Mouse (Mus musculus): ENCODE results near the gene Ube2r2. TPM values are rescaled to one million over a fixed set of nuclear protein-coding genes. Genes with fewer than 3 reads are reported as not detected.

Gene Ube2r2
- polyA plus RNA-seq, 1 experiment from 2014 or later: 106 TPM

GRCm38 (mm10) chr4:41149891-41150290, 14.3 kb downstream of the Ube2r2 start:
- WGBS: 89% methylated on average over 3 of the region's 3 CpGs
- H3K4me3 ChIP-seq (replicated peaks): no peak overlapping the region
- H3K4me1 ChIP-seq (replicated peaks): no peaks in the 10 kb centered on the region
- no peak for ATAC-seq (ENCODE audit: insufficient number of reproducible peaks, insufficient read depth, low FRiP score, low TSS enrichment, low read depth)
- H3K36me3 ChIP-seq: peaks cover 34% of the 10 kb centered on the region
- no peaks in the 10 kb centered on the region for H3K9me3 ChIP-seq
- no peak overlapping the region for H3K27ac ChIP-seq
- H3K27me3 ChIP-seq: no peaks in the 10 kb centered on the region
- H3K4me2 ChIP-seq: no peak overlapping the region
- H3K9ac ChIP-seq (replicated peaks): no peak overlapping the region

- 95% methylated on average over 7 of the region's 7 CpGs for WGBS
- no peak for ATAC-seq (ENCODE audit: insufficient number of reproducible peaks, insufficient read depth, low FRiP score, low TSS enrichment, low read depth)
- Histone ChIP-seq H3K4me1 (replicated peaks) (no peaks in the 10 kb centered on the region), H3K27me3 (no peaks in the 10 kb centered on the region), H3K4me3 (replicated peaks) (no peak overlapping the region), H3K9me3 (no peaks in the 10 kb centered on the region), H3K36me3 (peaks cover 27% of the 10 kb centered on the region), H3K27ac (no peak overlapping the region), H3K4me2 (no peak overlapping the region), H3K9ac (replicated peaks) (no peak overlapping the region)
Measured at GRCm38 (mm10) chr4:41151186-41151585, 15.6 kb downstream of the Ube2r2 start.

- no peak overlapping the region for H3K4me2 ChIP-seq
- peaks cover 21% of the 10 kb centered on the region for H3K36me3 ChIP-seq
- no peaks in the 10 kb centered on the region for H3K4me1 ChIP-seq (replicated peaks)
- no peak for ATAC-seq (ENCODE audit: insufficient number of reproducible peaks, insufficient read depth, low FRiP score, low TSS enrichment, low read depth)
- WGBS: 91% methylated on average over 3 of the region's 3 CpGs
- H3K27ac ChIP-seq: no peak overlapping the region
- H3K4me3 ChIP-seq (replicated peaks): no peak overlapping the region
- H3K9ac ChIP-seq (replicated peaks): no peak overlapping the region
- H3K27me3 ChIP-seq: no peaks in the 10 kb centered on the region
- H3K9me3 ChIP-seq: no peaks in the 10 kb centered on the region
Measured at GRCm38 (mm10) chr4:41153146-41153545, 17.6 kb downstream of the Ube2r2 start.

GRCm38 (mm10) chr4:41156961-41157360, 21.4 kb downstream of the Ube2r2 start:
- H3K9ac ChIP-seq (replicated peaks): no peak overlapping the region
- H3K9me3 ChIP-seq: no peaks in the 10 kb centered on the region
- no peaks in the 10 kb centered on the region for H3K27me3 ChIP-seq
- 90% methylated on average over 9 of the region's 9 CpGs for WGBS
- H3K4me3 ChIP-seq (replicated peaks): no peak overlapping the region
- no peaks in the 10 kb centered on the region for H3K4me1 ChIP-seq (replicated peaks)
- H3K36me3 ChIP-seq: 0 out of 2 replicates have a peak, but pooled peaks cover 6% of the 10 kb centered on the region
- no peak for ATAC-seq (ENCODE audit: insufficient number of reproducible peaks, insufficient read depth, low FRiP score, low TSS enrichment, low read depth)
- H3K4me2 ChIP-seq: no peak overlapping the region
- H3K27ac ChIP-seq: no peak overlapping the region

- H3K4me2 ChIP-seq: no peak overlapping the region
- no peak overlapping the region for H3K27ac ChIP-seq
- no peaks in the 10 kb centered on the region for H3K9me3 ChIP-seq
- H3K4me1 ChIP-seq (replicated peaks): no peaks in the 10 kb centered on the region
- H3K4me3 ChIP-seq (replicated peaks): no peak overlapping the region
- ATAC-seq (ENCODE audit: insufficient number of reproducible peaks, insufficient read depth, low FRiP score, low TSS enrichment, low read depth): no peak
- no peak overlapping the region for H3K9ac ChIP-seq (replicated peaks)
- H3K36me3 ChIP-seq: 0 out of 2 replicates have a peak, but pooled peaks cover 6% of the 10 kb centered on the region
- WGBS: 98% methylated on average over 1 of the region's 1 CpGs
- H3K27me3 ChIP-seq: no peaks in the 10 kb centered on the region
Measured at GRCm38 (mm10) chr4:41158251-41158650, 22.7 kb downstream of the Ube2r2 start.

GRCm38 (mm10) chr4:41161232-41161631, 25.7 kb downstream of the Ube2r2 start:
- Histone ChIP-seq H3K9ac (replicated peaks) (no peak overlapping the region), H3K27me3 (no peaks in the 10 kb centered on the region), H3K4me2 (no peak overlapping the region), H3K4me1 (replicated peaks) (no peaks in the 10 kb centered on the region), H3K36me3 (0 out of 2 replicates have a peak, but pooled peaks cover 3% of the 10 kb centered on the region), H3K9me3 (no peaks in the 10 kb centered on the region), H3K4me3 (replicated peaks) (no peak overlapping the region), H3K27ac (no peak overlapping the region)
- WGBS: 90% methylated on average over 3 of the region's 3 CpGs
- ATAC-seq (ENCODE audit: insufficient number of reproducible peaks, insufficient read depth, low FRiP score, low TSS enrichment, low read depth): no peak

- H3K36me3 ChIP-seq: peaks cover 28% of the 10 kb centered on the region
- no peaks in the 10 kb centered on the region for H3K9me3 ChIP-seq
- ATAC-seq (ENCODE audit: insufficient number of reproducible peaks, insufficient read depth, low FRiP score, low TSS enrichment, low read depth): no peak
- 31% methylated on average over 2 of the region's 2 CpGs for WGBS
- no peak overlapping the region for H3K4me3 ChIP-seq (replicated peaks)
- no peaks in the 10 kb centered on the region for H3K4me1 ChIP-seq (replicated peaks)
- no peaks in the 10 kb centered on the region for H3K27me3 ChIP-seq
- H3K9ac ChIP-seq (replicated peaks): no peak overlapping the region
- peak overlapping the region; percentile 54 for H3K27ac ChIP-seq
- no peak overlapping the region for H3K4me2 ChIP-seq
Measured at GRCm38 (mm10) chr4:41164974-41165373, 29.4 kb downstream of the Ube2r2 start.

- Histone ChIP-seq H3K36me3 (peaks cover 31% of the 10 kb centered on the region), H3K9ac (replicated peaks) (no peak overlapping the region), H3K4me2 (no peak overlapping the region), H3K4me1 (replicated peaks) (no peaks in the 10 kb centered on the region), H3K9me3 (no peaks in the 10 kb centered on the region), H3K4me3 (replicated peaks) (no peak overlapping the region), H3K27ac (peak overlapping the region; percentile 36), H3K27me3 (no peaks in the 10 kb centered on the region)
- ATAC-seq (ENCODE audit: insufficient number of reproducible peaks, insufficient read depth, low FRiP score, low TSS enrichment, low read depth): no peak
- 82% methylated on average over 6 of the region's 6 CpGs for WGBS
Measured at GRCm38 (mm10) chr4:41165693-41166475, 30.3 kb downstream of the Ube2r2 start.

GRCm38 (mm10) chr4:41170970-41171369, 35.4 kb downstream of the Ube2r2 start:
- no peak overlapping the region for H3K4me3 ChIP-seq (replicated peaks)
- no peak overlapping the region for H3K27ac ChIP-seq
- peaks cover 50% of the 10 kb centered on the region for H3K36me3 ChIP-seq
- H3K27me3 ChIP-seq: no peaks in the 10 kb centered on the region
- no peak overlapping the region for H3K9ac ChIP-seq (replicated peaks)
- no peaks in the 10 kb centered on the region for H3K9me3 ChIP-seq
- 88% methylated on average over 2 of the region's 2 CpGs for WGBS
- ATAC-seq (ENCODE audit: insufficient number of reproducible peaks, insufficient read depth, low FRiP score, low TSS enrichment, low read depth): no peak
- no peak overlapping the region for H3K4me2 ChIP-seq
- no peaks in the 10 kb centered on the region for H3K4me1 ChIP-seq (replicated peaks)

- Histone ChIP-seq H3K27ac (no peak overlapping the region), H3K4me2 (no peak overlapping the region), H3K27me3 (no peaks in the 10 kb centered on the region), H3K9me3 (no peaks in the 10 kb centered on the region), H3K4me1 (replicated peaks) (no peaks in the 10 kb centered on the region), H3K36me3 (peaks cover 56% of the 10 kb centered on the region), H3K4me3 (replicated peaks) (no peak overlapping the region), H3K9ac (replicated peaks) (no peak overlapping the region)
- 76% methylated on average over 2 of the region's 2 CpGs for WGBS
- no peak for ATAC-seq (ENCODE audit: insufficient number of reproducible peaks, insufficient read depth, low FRiP score, low TSS enrichment, low read depth)
Measured at GRCm38 (mm10) chr4:41174631-41175030, 39.1 kb downstream of the Ube2r2 start.

- Histone ChIP-seq H3K27ac (no peak overlapping the region), H3K27me3 (no peaks in the 10 kb centered on the region), H3K9ac (replicated peaks) (no peak overlapping the region), H3K36me3 (peaks cover 80% of the 10 kb centered on the region), H3K9me3 (no peaks in the 10 kb centered on the region), H3K4me2 (no peak overlapping the region), H3K4me3 (replicated peaks) (no peak overlapping the region), H3K4me1 (replicated peaks) (no peaks in the 10 kb centered on the region)
- WGBS: 91% methylated on average over 15 of the region's 15 CpGs
- ATAC-seq (ENCODE audit: insufficient number of reproducible peaks, insufficient read depth, low FRiP score, low TSS enrichment, low read depth): no peak
Measured at GRCm38 (mm10) chr4:41179825-41180725, 44.5 kb downstream of the Ube2r2 start.
